9 mouse cellular contexts compared by ENCODE assay signal in the genomic region with DNA sequence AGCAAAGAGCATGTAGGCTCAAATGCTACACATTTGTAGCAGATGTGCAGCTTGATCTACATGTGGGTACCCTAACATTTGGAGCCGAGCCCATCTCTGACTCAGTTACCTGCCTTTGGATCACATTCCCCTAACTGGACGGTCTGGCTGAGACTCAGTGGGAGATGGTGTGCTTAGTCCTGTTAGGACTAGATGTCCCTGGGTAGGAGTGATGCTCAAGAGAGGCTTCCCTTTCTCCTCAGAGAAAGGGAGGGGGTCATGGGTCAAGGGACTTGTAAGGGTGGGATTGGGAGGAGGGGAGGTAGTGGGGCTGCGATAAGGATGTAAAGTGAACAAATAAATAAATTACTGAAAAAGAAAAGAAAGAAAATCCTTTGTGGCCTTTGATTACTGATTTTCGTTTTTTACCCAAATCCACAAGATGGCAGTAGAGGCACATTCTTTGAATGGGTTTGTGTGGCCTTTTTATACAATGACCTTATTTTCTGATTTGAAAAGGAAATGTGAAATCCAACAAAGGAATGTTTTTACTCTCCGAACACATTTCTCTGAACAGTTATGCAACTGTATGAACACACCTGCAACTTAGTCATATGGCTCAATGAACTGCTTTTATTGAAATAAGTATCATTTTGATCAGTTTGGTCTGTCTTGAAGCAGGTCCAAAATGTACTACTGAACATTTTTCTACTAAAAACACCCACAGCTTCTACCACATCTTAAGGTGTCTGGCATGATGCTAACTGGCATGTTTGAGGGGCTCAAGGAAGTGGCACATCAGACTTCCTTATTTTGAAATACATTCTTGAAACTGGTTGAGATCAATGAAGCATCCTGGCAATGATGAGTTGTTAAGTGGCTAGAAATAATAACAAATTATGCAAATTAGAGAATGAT. TPM values are rescaled to one million over a fixed set of nuclear protein-coding genes. Genes with fewer than 3 reads are reported as not detected.
DNase-seq lines count a peak whose midpoint lies in the region; ATAC-seq and TF ChIP-seq lines count a peak whose summit lies in the region.
"Had no signal": no experiment of that assay in that cellular context is flagged by ENCODE, and none has a peak within 500 bp of the region (broad histone marks: within the 10 kb centered on the region; RNA-seq: fewer than 3 reads in every experiment).

No protein-coding gene starts in this region.

- 17% methylated on average over 5 of the region's 5 CpGs for WGBS in liver, postnatal 0 days (ENCODE audit: insufficient replicate concordance)
- 21% methylated on average over 5 of the region's 5 CpGs for WGBS in intestine, embryonic 16.5 days

- no peak overlapping the region for H3K9ac ChIP-seq in liver, postnatal 0 days (replicated peaks)
- H3K9ac ChIP-seq in intestine, embryonic 16.5 days (ENCODE audit: low read depth, low read length) = no peak overlapping the region

- H3K4me3 ChIP-seq in liver, postnatal 0 days (ENCODE audit: low read depth, low read length) = no peak overlapping the region
- no peak overlapping the region for H3K4me3 ChIP-seq in intestine, embryonic 16.5 days (ENCODE audit: low read length)

- no peak for ATAC-seq in CD4-positive, CD25-positive, alpha-beta regulatory T cell, adult 4 months
- ATAC-seq in liver, postnatal 0 days = no peak
- ATAC-seq in intestine, embryonic 16.5 days = no peak

- H3K36me3 ChIP-seq in liver, postnatal 0 days (replicated peaks; ENCODE audit: insufficient read depth, low read length) = no peaks in the 10 kb centered on the region
- H3K36me3 ChIP-seq in intestine, embryonic 16.5 days (ENCODE audit: control insufficient read depth, insufficient read depth, low read length) = no peaks in the 10 kb centered on the region

- DNase-seq in CD4-positive, CD25-positive, alpha-beta regulatory T cell, adult 2 months (ENCODE audit: low read depth, low spot score) = peak; percentile 0
- DNase-seq in liver, postnatal 0 days = no peak
- no peak for DNase-seq in liver
- peak; percentile 35 for DNase-seq in forelimb bud, embryonic 11.5 days (ENCODE audit: low read depth, low spot score)
- DNase-seq in retina, embryonic 14.5 days (ENCODE audit: low spot score) = peak; percentile 45
- no peak for DNase-seq in kidney, postnatal 10 days
- DNase-seq: thymus, adult 18-20 months had no signal

- no peak for TF ChIP-seq EP300 in liver, postnatal 0 days (IDR thresholded peaks at IDR 0.05; ENCODE audit: low read depth)

- no peaks in the 10 kb centered on the region for H3K9me3 ChIP-seq in liver, postnatal 0 days (ENCODE audit: low read length)
- H3K9me3 ChIP-seq in intestine, embryonic 16.5 days (ENCODE audit: control insufficient read depth, low read length) = no peaks in the 10 kb centered on the region

- H3K27ac ChIP-seq in liver, postnatal 0 days (ENCODE audit: low read depth) = no peak overlapping the region
- H3K27ac ChIP-seq in intestine, embryonic 16.5 days (ENCODE audit: low read length) = no peak overlapping the region

- no peaks in the 10 kb centered on the region for H3K4me1 ChIP-seq in liver, postnatal 0 days (ENCODE audit: insufficient read depth)
- H3K4me1 ChIP-seq in intestine, embryonic 16.5 days (ENCODE audit: control insufficient read depth, insufficient read depth, low read length) = no peaks in the 10 kb centered on the region

- TF ChIP-seq CTCF in liver, postnatal 0 days (IDR thresholded peaks at IDR 0.05; ENCODE audit: low read depth) = peak; percentile 44

- H3K27me3 ChIP-seq in liver, postnatal 0 days (ENCODE audit: insufficient read depth, low read length) = no peaks in the 10 kb centered on the region
- no peaks in the 10 kb centered on the region for H3K27me3 ChIP-seq in intestine, embryonic 16.5 days (replicated peaks; ENCODE audit: control insufficient read depth, insufficient read depth, low read length)

- no peak overlapping the region for H3K4me2 ChIP-seq in liver, postnatal 0 days (ENCODE audit: low read depth, low read length)
- H3K4me2 ChIP-seq in intestine, embryonic 16.5 days (ENCODE audit: low read depth, low read length) = no peak overlapping the region

RNA-seq across cellular contexts. Expression of gene Gm14698, which starts 18.9 kb away (rescaled TPM):
- polyA plus RNA-seq in CD4-positive, CD25-positive, alpha-beta regulatory T cell, adult 4 months (2017; shearing (Covaris generic)) = 1 to 10 TPM; 1.1 to 1.8 TPM
- polyA plus RNA-seq in liver, postnatal 0 days (2015; fragmentation: Nextera tagmentation; extraction: Ambion mirVana) = 0.89 and 1.5 TPM in 2 replicates
- polyA plus RNA-seq in intestine, embryonic 16.5 days (2015; fragmentation: Nextera tagmentation; extraction: Ambion mirVana) = 1.7 and 2.6 TPM in 2 replicates

RNA-seq across cellular contexts. Expression of gene Gm6812, which starts 53.1 kb away (rescaled TPM):
- polyA plus RNA-seq in CD4-positive, CD25-positive, alpha-beta regulatory T cell, adult 4 months (2017; shearing (Covaris generic)) = not detected
- not detected in 2 replicates for polyA plus RNA-seq in liver, postnatal 0 days (2015; fragmentation: Nextera tagmentation; extraction: Ambion mirVana)
- polyA plus RNA-seq in intestine, embryonic 16.5 days (2015; fragmentation: Nextera tagmentation; extraction: Ambion mirVana) = not detected in 2 replicates

Comparison
In these comparisons a context has a peak if more than half of its experiments do, and no peak if none do; other contexts are left out.
1. DNase-seq: peak in CD4-positive, CD25-positive, alpha-beta regulatory T cell, adult 2 months (single experiment), forelimb bud, embryonic 11.5 days (single experiment) and retina, embryonic 14.5 days (single experiment); none in liver, postnatal 0 days (single experiment), liver (single experiment) and kidney, postnatal 10 days (single experiment).